Mouse (Mus musculus) heart, adult 2 months (tissue): ENCODE results near the gene Cmtm7. TPM values are rescaled to one million over a fixed set of nuclear protein-coding genes. Genes with fewer than 3 reads are reported as not detected.

Experiments used
- DNase-seq, 2 experiments: peaks; one replicate each; pipeline ENCODE4 v3.0.0; 2021
- H3K27ac ChIP-seq: fragments of 200-600 bp; 2 replicates; pipeline ENCODE4 v1.8.1; 2022
- H3K27me3 ChIP-seq: fragments of 200-500 bp; 2 replicates; pipeline ENCODE4 v1.6.1; 2012; ENCODE audit warnings: mild to moderate bottlenecking, low read length, inconsistent platforms, mixed read lengths; ENCODE audit not compliant: control insufficient read depth, insufficient read depth
- H3K36me3 ChIP-seq: fragments of 200-500 bp; 2 replicates; pipeline ENCODE4 v1.6.1; 2012; ENCODE audit warnings: low read length, inconsistent platforms; ENCODE audit not compliant: control insufficient read depth, insufficient read depth
- H3K4me1 ChIP-seq: fragments of 200-500 bp; 2 replicates; pipeline ENCODE4 v1.6.1; 2011; ENCODE audit warnings: low read length; ENCODE audit not compliant: control insufficient read depth, insufficient read depth
- H3K4me3 ChIP-seq: fragments of 200-600 bp; 2 replicates; pipeline ENCODE4 v1.8.1; 2022
- H3K79me2 ChIP-seq: fragments of 200-500 bp; replicated peaks from 2 replicates; pipeline ENCODE4 v1.6.1; 2012; ENCODE audit warnings: mild to moderate bottlenecking, inconsistent platforms, low read length, moderate library complexity, mixed read lengths; ENCODE audit not compliant: control insufficient read depth, insufficient read depth
- H3K9ac ChIP-seq: fragments of 200-500 bp; 2 replicates; pipeline ENCODE4 v1.6.1; 2012; ENCODE audit warnings: low read depth, mild to moderate bottlenecking, control low read depth, inconsistent platforms, low read length, mixed read lengths
- CTCF ChIP-seq: fragments of 200-600 bp; IDR thresholded peaks from 2 replicates; pipeline ENCODE4 v1.8.1; 2022; ENCODE audit warnings: antibody characterized with exemption, mild to moderate bottlenecking, moderate library complexity
- EP300 ChIP-seq: fragments of 200-500 bp; IDR thresholded peaks from 2 replicates; pipeline ENCODE4 v1.6.1; 2011; ENCODE audit warnings: low read depth, low read length, control low read depth; ENCODE audit not compliant: insufficient read depth
- POLR2A ChIP-seq: fragments of 200-500 bp; IDR thresholded peaks from 2 replicates; pipeline ENCODE4 v1.6.1; 2011; ENCODE audit warnings: mild to moderate bottlenecking, low read depth, low read length, control low read depth; ENCODE audit not compliant: insufficient read depth
- WGBS: fragments of 180-500 bp; shearing (Covaris S2); methylation state at CpG from one replicate; pipeline ENCODE4 v1.1.7; 2018; 5-methylcytosine and 5-hydroxymethylcytosine counted together
- intact Hi-C: fragments of 180-260 bp; cut with DNase I; formaldehyde crosslinking; loops from one replicate; pipeline ENCODE4 v1.15.1; 2025
- polyA plus RNA-seq: library from polyadenylated mRNA; depleted of rRNA; stranded (reverse); fragments of >200 nt; gene quantifications from 2 replicates; pipeline ENCODE4 v1.2.3, GENCODE M21; 2012
- total RNA-seq, 2 experiments: library from RNA; stranded (reverse); gene quantifications; 2 replicates each; pipeline ENCODE4 v1.2.3; 2021

The Cmtm7 gene
- total and polyA plus RNA-seq, 3 experiments, result 11.5 to 46.6 (median 12.6) TPM

- H3K4me1 ChIP-seq, result peaks cover 1% of the 10 kb centered on the region; the same call in 1 of the 2 replicates
- WGBS, result 91% methylated on average over 9 of the region's 9 CpGs
- no peak for DNase-seq
- intact Hi-C loops, result no loop called here
- no peak overlapping the region for H3K9ac ChIP-seq
- no peaks in the 10 kb centered on the region for H3K79me2 ChIP-seq
- TF ChIP-seq EP300 (no peak), POLR2A (no peak), CTCF (no peak)
- no peaks in the 10 kb centered on the region for H3K36me3 ChIP-seq
- no peaks in the 10 kb centered on the region for H3K27me3 ChIP-seq
- no peak overlapping the region for H3K4me3 ChIP-seq
- no peak overlapping the region for H3K27ac ChIP-seq
These were observed 12.2 kb upstream of the Cmtm7 start for GRCm38 (mm10) chr9:114793764-114794295.

- intact Hi-C loops, result no loop called here
These were observed 8.3 kb upstream of the Cmtm7 start for GRCm38 (mm10) chr9:114789989-114790388.

GRCm38 (mm10) chr9:114789557-114789956 lies 7.9 kb upstream of the Cmtm7 start:
- no peak overlapping the region for H3K4me3 ChIP-seq
- no peak for DNase-seq
- H3K9ac ChIP-seq, result no peak overlapping the region
- intact Hi-C loops, result no loop called here
- no peak overlapping the region for H3K27ac ChIP-seq
- no peaks in the 10 kb centered on the region for H3K79me2 ChIP-seq
- H3K36me3 ChIP-seq, result no peaks in the 10 kb centered on the region
- 53% methylated on average over 7 of the region's 7 CpGs for WGBS
- no peaks in the 10 kb centered on the region for H3K27me3 ChIP-seq
- H3K4me1 ChIP-seq, result no peaks in the 10 kb centered on the region
- TF ChIP-seq POLR2A (no peak), EP300 (no peak), CTCF (no peak)

More at GRCm38 (mm10) chr9:114789989-114790388, 8.3 kb upstream of the Cmtm7 start:
- TF ChIP-seq CTCF, result no peak
- TF ChIP-seq POLR2A, result no peak
- no peak for TF ChIP-seq EP300
- H3K4me3 ChIP-seq, result no peak overlapping the region
- H3K79me2 ChIP-seq, result no peaks in the 10 kb centered on the region
- no peaks in the 10 kb centered on the region for H3K36me3 ChIP-seq
- H3K27ac ChIP-seq, result no peak overlapping the region
- H3K27me3 ChIP-seq, result no peaks in the 10 kb centered on the region
- WGBS, result 80% methylated on average over 8 of the region's 8 CpGs
- DNase-seq, result no peak
- no peaks in the 10 kb centered on the region for H3K4me1 ChIP-seq
- H3K9ac ChIP-seq, result no peak overlapping the region

GRCm38 (mm10) chr9:114788697-114789096 lies 7.0 kb upstream of the Cmtm7 start:
- WGBS, result 83% methylated on average over 8 of the region's 8 CpGs
- H3K4me1 ChIP-seq, result no peaks in the 10 kb centered on the region
- no peak overlapping the region for H3K4me3 ChIP-seq
- DNase-seq, result no peak
- H3K79me2 ChIP-seq, result no peaks in the 10 kb centered on the region
- no peak overlapping the region for H3K9ac ChIP-seq
- H3K27me3 ChIP-seq, result no peaks in the 10 kb centered on the region
- no peak overlapping the region for H3K27ac ChIP-seq
- intact Hi-C loops, result no loop called here
- TF ChIP-seq EP300 (no peak), POLR2A (no peak), CTCF (no peak)
- no peaks in the 10 kb centered on the region for H3K36me3 ChIP-seq

GRCm38 (mm10) chr9:114787716-114788115 lies 6.1 kb upstream of the Cmtm7 start:
- Histone ChIP-seq H3K27me3 (no peaks in the 10 kb centered on the region), H3K79me2 (no peaks in the 10 kb centered on the region), H3K4me1 (no peaks in the 10 kb centered on the region), H3K4me3 (no peak overlapping the region), H3K36me3 (no peaks in the 10 kb centered on the region), H3K27ac (no peak overlapping the region), H3K9ac (no peak overlapping the region)
- intact Hi-C loops, result no loop called here
- no peak for DNase-seq
- TF ChIP-seq EP300, result no peak
- no peak for TF ChIP-seq CTCF
- no peak for TF ChIP-seq POLR2A
- 86% methylated on average over 7 of the region's 7 CpGs for WGBS

GRCm38 (mm10) chr9:114787134-114787533 lies 5.5 kb upstream of the Cmtm7 start:
- Histone ChIP-seq H3K27ac (no peak overlapping the region), H3K9ac (no peak overlapping the region), H3K36me3 (no peaks in the 10 kb centered on the region), H3K27me3 (no peaks in the 10 kb centered on the region), H3K79me2 (no peaks in the 10 kb centered on the region), H3K4me3 (no peak overlapping the region), H3K4me1 (no peaks in the 10 kb centered on the region)
- no peak for TF ChIP-seq CTCF
- no peak for TF ChIP-seq POLR2A
- TF ChIP-seq EP300, result no peak
- DNase-seq, result no peak
- intact Hi-C loops, result no loop called here
- WGBS, result 97% methylated on average over 5 of the region's 5 CpGs
